14 mouse cellular contexts compared by ENCODE assay signal in the genomic region with DNA sequence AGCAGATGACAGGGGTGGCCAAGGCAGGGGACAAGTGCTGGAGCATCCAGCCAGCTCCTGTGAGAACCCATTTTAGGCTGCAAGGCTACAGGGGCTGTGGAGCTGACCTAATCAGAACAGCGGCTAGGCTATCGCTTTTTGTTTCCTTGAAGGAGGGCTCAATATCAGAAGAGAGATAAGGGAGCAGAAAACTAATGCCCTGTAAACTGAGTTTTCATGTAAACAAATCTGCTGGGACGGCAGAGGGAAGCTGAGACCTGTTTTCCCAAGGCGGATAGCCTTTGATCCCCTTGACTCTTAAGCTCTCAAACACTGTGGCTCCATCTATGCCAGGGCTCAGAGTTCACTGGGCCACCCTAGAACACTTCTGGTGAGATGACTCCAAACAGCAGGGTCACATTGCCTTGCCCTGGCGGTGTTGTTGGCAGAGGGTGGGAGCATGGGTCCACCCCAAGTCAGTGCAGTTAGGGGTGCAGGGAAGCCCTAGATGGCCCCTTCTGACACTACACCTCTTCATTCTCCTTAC.
DNase-seq lines count a peak whose midpoint lies in the region; ATAC-seq lines count a peak whose summit lies in the region.
"Had no signal": no experiment of that assay in that cellular context is flagged by ENCODE, and none has a peak within 500 bp of the region (broad histone marks: within the 10 kb centered on the region; RNA-seq: fewer than 3 reads in every experiment).

No protein-coding gene starts in this region.

- no peak overlapping the region for H3K27ac ChIP-seq in kidney, embryonic 14.5 days (ENCODE audit: low read depth, low read length)
- peak overlapping the region; percentile 58 for H3K27ac ChIP-seq in limb, embryonic 10.5 days
- H3K27ac ChIP-seq: forebrain, embryonic 13.5 days; liver, embryonic 13.5 days had no signal

- H3K9ac ChIP-seq in kidney, embryonic 14.5 days (ENCODE audit: low read depth, low read length): no peak overlapping the region
- H3K9ac ChIP-seq: forebrain, embryonic 13.5 days; liver, embryonic 13.5 days; midbrain, embryonic 12.5 days had no signal

- no peaks in the 10 kb centered on the region for H3K9me3 ChIP-seq in kidney, embryonic 14.5 days (ENCODE audit: control insufficient read depth, low read length)
- H3K9me3 ChIP-seq in limb, embryonic 10.5 days (replicated peaks): no peaks in the 10 kb centered on the region
- H3K9me3 ChIP-seq: forebrain, embryonic 13.5 days; liver, embryonic 13.5 days; midbrain, embryonic 12.5 days had no signal

- peak; percentile 14 to 17 for DNase-seq in kidney, adult 8-10 months
- peak; percentile 44 for DNase-seq in ovary, adult 18-20 months (ENCODE audit: low spot score)
- no peak for DNase-seq in ovary, postnatal 14 days (ENCODE audit: low spot score)
- no peak for DNase-seq in limb, embryonic 10.5 days (ENCODE audit: low spot score)
- no peak for DNase-seq in embryo, embryonic 11 days
- no peak for DNase-seq in cerebellum, postnatal 36 days
- DNase-seq: cerebellum, adult 2 months; gastrocnemius, postnatal 10 days; heart, adult 18-20 months; layer of hippocampus, postnatal 36 days; liver, embryonic 13.5 days had no signal

- ATAC-seq in kidney, embryonic 14.5 days (ENCODE audit: low FRiP score, low TSS enrichment): no peak
- ATAC-seq: forebrain, embryonic 13.5 days had no signal

- H3K4me3 ChIP-seq in kidney, embryonic 14.5 days (ENCODE audit: low read length): no peak overlapping the region
- no peak overlapping the region for H3K4me3 ChIP-seq in limb, embryonic 10.5 days
- H3K4me3 ChIP-seq: forebrain, embryonic 13.5 days; liver, embryonic 13.5 days; midbrain, embryonic 12.5 days had no signal

- WGBS in kidney, embryonic 14.5 days: 30% methylated on average over 5 of the region's 5 CpGs
- whole genome bisulfite sequencing in limb, embryonic 10.5 days: 17% methylated on average over 5 of the region's 5 CpGs

- no peak overlapping the region for H3K4me2 ChIP-seq in kidney, embryonic 14.5 days (replicated peaks; ENCODE audit: low read depth, low read length)
- H3K4me2 ChIP-seq: forebrain, embryonic 13.5 days; liver, embryonic 13.5 days; midbrain, embryonic 12.5 days had no signal

- H3K36me3 ChIP-seq in kidney, embryonic 14.5 days (ENCODE audit: control insufficient read depth, insufficient read depth, low read length): peaks cover 2% of the 10 kb centered on the region; the same call in 1 of the 2 replicates
- peaks cover 12% of the 10 kb centered on the region; the same call in 1 of the 2 replicates for H3K36me3 ChIP-seq in limb, embryonic 10.5 days
- H3K36me3 ChIP-seq: midbrain, embryonic 12.5 days had no signal

- no peaks in the 10 kb centered on the region for H3K27me3 ChIP-seq in kidney, embryonic 14.5 days (ENCODE audit: control insufficient read depth, insufficient read depth, low read length)
- H3K27me3 ChIP-seq in limb, embryonic 10.5 days (ENCODE audit: low read depth, poor library complexity, severe bottlenecking): peaks cover 14% of the 10 kb centered on the region; the same call in 1 of the 2 replicates
- H3K27me3 ChIP-seq: forebrain, embryonic 13.5 days; liver, embryonic 13.5 days; midbrain, embryonic 12.5 days had no signal

- H3K4me1 ChIP-seq in kidney, embryonic 14.5 days (ENCODE audit: control insufficient read depth, insufficient read depth, low read length): no peaks in the 10 kb centered on the region
- H3K4me1 ChIP-seq in limb, embryonic 10.5 days: peaks cover 62% of the 10 kb centered on the region

Comparison
In these comparisons a context has a peak if more than half of its experiments do, and no peak if none do; other contexts are left out.
1. DNase-seq: peak in kidney, adult 8-10 months (2 of 2) and ovary, adult 18-20 months (single experiment); none in ovary, postnatal 14 days (single experiment), limb, embryonic 10.5 days (single experiment), embryo, embryonic 11 days (single experiment) and cerebellum, postnatal 36 days (0 of 2).